In the genomic region with DNA sequence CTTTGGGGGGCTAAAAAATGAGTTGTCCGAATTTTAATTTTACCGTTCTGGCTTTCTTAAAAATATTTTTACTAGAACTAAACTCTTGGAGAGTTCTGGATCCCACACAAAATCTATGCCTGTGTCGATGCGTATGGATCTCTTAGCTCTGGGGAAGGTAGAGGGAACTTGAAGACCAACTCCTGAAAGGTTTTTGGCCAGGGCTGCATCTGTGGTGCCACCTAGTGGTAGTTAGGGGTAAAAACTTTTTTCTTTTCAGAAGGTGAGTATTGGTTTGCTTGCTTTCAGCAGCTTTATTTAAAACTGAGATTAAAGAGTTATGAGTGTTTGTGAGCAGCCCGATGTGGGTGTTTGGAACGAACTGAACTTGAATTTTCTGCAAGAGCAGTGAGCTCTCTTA, we compare ENCODE assay signal across 9 mouse cellular contexts. TPM values are rescaled to one million over a fixed set of nuclear protein-coding genes. Genes with fewer than 3 reads are reported as not detected.
DNase-seq lines count a peak whose midpoint lies in the region; TF ChIP-seq lines count a peak whose summit lies in the region.
"Had no signal": no experiment of that assay in that cellular context is flagged by ENCODE, and none has a peak within 500 bp of the region (broad histone marks: within the 10 kb centered on the region; RNA-seq: fewer than 3 reads in every experiment).

No protein-coding gene starts in this region.

- WGBS in heart, adult 2 months, result 13% methylated on average over 6 of the region's 6 CpGs
- 15% methylated on average over 6 of the region's 6 CpGs for WGBS in spleen, adult 2 months
- 9% methylated on average over 6 of the region's 6 CpGs for WGBS in bone marrow, adult 2 months

- H3K4me3 ChIP-seq in heart, adult 2 months, result no peak overlapping the region
- no peak overlapping the region for H3K4me3 ChIP-seq in spleen, adult 2 months (ENCODE audit: extremely low read depth, insufficient read depth, insufficient read length)
- H3K4me3 ChIP-seq in bone marrow, adult 2 months (replicated peaks; ENCODE audit: control insufficient read depth, low read depth, low read length), result no peak overlapping the region
- H3K4me3 ChIP-seq: limb, embryonic 13.5 days had no signal

- no peak for DNase-seq in heart, adult 2 months
- no peak for DNase-seq in heart, postnatal 25 days (ENCODE audit: low spot score)
- no peak for DNase-seq in spleen, adult 2 months (ENCODE audit: low read depth in 1 of 2, low spot score in 2 of 2)
- DNase-seq in spleen, postnatal 4 days (ENCODE audit: low spot score in 2 of 2), result no peak
- DNase-seq in kidney, postnatal 10 days, result peak; percentile 24
- DNase-seq in splenic B cell, adult 2 months (ENCODE audit: low read depth, low spot score), result peak; percentile 54
- no peak for DNase-seq in thymus, postnatal 36 days

- H3K27me3 ChIP-seq in heart, adult 2 months (ENCODE audit: control insufficient read depth, insufficient read depth, low read length), result peaks cover 2% of the 10 kb centered on the region; the same call in 1 of the 2 replicates
- no peaks in the 10 kb centered on the region for H3K27me3 ChIP-seq in spleen, adult 2 months (ENCODE audit: control insufficient read depth, insufficient read depth, low read length)
- no peaks in the 10 kb centered on the region for H3K27me3 ChIP-seq in splenic B cell, adult 2 months (ENCODE audit: control insufficient read depth, insufficient read depth, low read length, poor library complexity, severe bottlenecking)
- H3K27me3 ChIP-seq: limb, embryonic 13.5 days had no signal

- no peak overlapping the region for H3K9ac ChIP-seq in heart, adult 2 months (ENCODE audit: low read depth, low read length)
- H3K9ac ChIP-seq: limb, embryonic 13.5 days had no signal

- no peak for TF ChIP-seq POLR2A in heart, adult 2 months (IDR thresholded peaks at IDR 0.05; ENCODE audit: insufficient read depth, low read depth, low read length)
- TF ChIP-seq POLR2A in spleen, adult 2 months (IDR thresholded peaks at IDR 0.05; ENCODE audit: low read depth, low read length), result no peak
- no peak for TF ChIP-seq POLR2A in bone marrow, adult 2 months (IDR thresholded peaks at IDR 0.05; ENCODE audit: borderline replicate concordance, control insufficient read depth, low read depth, low read length)

- H3K36me3 ChIP-seq in heart, adult 2 months (ENCODE audit: control insufficient read depth, insufficient read depth, low read length), result no peaks in the 10 kb centered on the region
- H3K36me3 ChIP-seq in spleen, adult 2 months (ENCODE audit: control insufficient read depth, insufficient read depth, low read length), result no peaks in the 10 kb centered on the region
- no peaks in the 10 kb centered on the region for H3K36me3 ChIP-seq in splenic B cell, adult 2 months (ENCODE audit: control insufficient read depth, insufficient read depth, low read length, poor library complexity, severe bottlenecking)
- H3K36me3 ChIP-seq: limb, embryonic 13.5 days had no signal

- TF ChIP-seq CTCF in heart, adult 2 months (IDR thresholded peaks at IDR 0.05), result peak; percentile 91
- peak; percentile 46; the same call in 1 of the 2 replicates for TF ChIP-seq CTCF in spleen, adult 2 months (IDR thresholded peaks at IDR 0.05; ENCODE audit: extremely low read depth, insufficient read depth, insufficient read length, insufficient replicate concordance)
- peak; percentile 43 for TF ChIP-seq CTCF in bone marrow, adult 2 months (IDR thresholded peaks at IDR 0.05; ENCODE audit: control insufficient read depth, insufficient read depth, low read length)

- no peaks in the 10 kb centered on the region for H3K4me1 ChIP-seq in heart, adult 2 months (ENCODE audit: control insufficient read depth, insufficient read depth, low read length)
- no peaks in the 10 kb centered on the region for H3K4me1 ChIP-seq in spleen, adult 2 months (ENCODE audit: control insufficient read depth, insufficient read depth, insufficient read length)
- H3K4me1 ChIP-seq in bone marrow, adult 2 months (ENCODE audit: control insufficient read depth, insufficient read depth, low read length), result no peaks in the 10 kb centered on the region
- H3K4me1 ChIP-seq: limb, embryonic 13.5 days had no signal

- no peak for TF ChIP-seq EP300 in heart, adult 2 months (IDR thresholded peaks at IDR 0.05; ENCODE audit: insufficient read depth, low read depth, low read length)

- no peaks in the 10 kb centered on the region for H3K79me2 ChIP-seq in heart, adult 2 months (replicated peaks; ENCODE audit: control insufficient read depth, insufficient read depth, low read length)

- no peak overlapping the region for H3K27ac ChIP-seq in heart, adult 2 months
- no peak overlapping the region for H3K27ac ChIP-seq in spleen, adult 2 months (ENCODE audit: insufficient read depth, low read length)
- no peak overlapping the region for H3K27ac ChIP-seq in bone marrow, adult 2 months (ENCODE audit: control insufficient read depth, insufficient read depth, low read depth, low read length, poor library complexity)
- H3K27ac ChIP-seq: limb, embryonic 13.5 days had no signal

- intact Hi-C loops in heart, adult 2 months (cut with DNase I), result loop anchor here (5.0 kb wide), 1 partner anchor 330 kb away; no protein-coding TSS in a partner anchor
- intact Hi-C loops in heart, postnatal 25 days (cut with DNase I), result no loop called here

RNA-seq across cellular contexts. Expression of a gene that starts 21.8 kb away (rescaled TPM):
- 1 to 10 TPM; 3.2 to 4.5 TPM for total RNA-seq in heart, adult 2 months (2021)
- polyA plus RNA-seq in heart, adult 2 months (2012; rRNA removed), result 1.5 and 2.5 TPM in 2 replicates
- 1 to 10 TPM; 3.5 to 4.8 TPM for total RNA-seq in heart, postnatal 25 days (2021)
- 0.07 and 0.18 TPM in 2 replicates for polyA plus RNA-seq in spleen, adult 2 months (2012; rRNA removed)
- polyA plus RNA-seq in bone marrow, adult 2 months (2011; ENCODE audit: insufficient read depth, insufficient read length, low replicate concordance, missing spikeins), result 1.1 TPM in 1 of 2 replicates, not detected in the other

Comparison
In these comparisons a context has a peak if more than half of its experiments do, and no peak if none do; other contexts are left out.
1. DNase-seq: peak in kidney, postnatal 10 days (single experiment) and splenic B cell, adult 2 months (single experiment); none in heart, adult 2 months (0 of 2), heart, postnatal 25 days (single experiment), spleen, adult 2 months (0 of 2), spleen, postnatal 4 days (0 of 2) and thymus, postnatal 36 days (0 of 2).
2. Peak in every context shown above with its lines, with median percentiles within 50 percentile points of each other: CTCF ChIP-seq.